Mouse (Mus musculus) brain, embryonic 14.5 days (tissue): Measurements from ENCODE around the gene Sema4f. TPM values are rescaled to one million over a fixed set of nuclear protein-coding genes. Genes with fewer than 3 reads are reported as not detected.

Experiments used
- DNase-seq: peaks from one replicate; pipeline ENCODE4 v3.0.0-alpha.2; 2011; ENCODE audit warnings: low read depth
- CTCF ChIP-seq: fragments of 200-500 bp; IDR thresholded peaks from 2 replicates; pipeline ENCODE4 v1.5.1; 2012; ENCODE audit warnings: inconsistent platforms, mild to moderate bottlenecking, moderate library complexity, borderline replicate concordance; ENCODE audit not compliant: insufficient read depth, insufficient read length; ENCODE audit errors: extremely low read depth
- POLR2A ChIP-seq: fragments of 200-500 bp; IDR thresholded peaks from 2 replicates; pipeline ENCODE4 v1.6.1; 2012; ENCODE audit warnings: mild to moderate bottlenecking, inconsistent platforms, borderline replicate concordance; ENCODE audit not compliant: poor library complexity, insufficient read depth, insufficient read length, severe bottlenecking; ENCODE audit errors: extremely low read depth
- polyA plus RNA-seq: library from polyadenylated mRNA; depleted of rRNA; stranded (reverse); fragments of >200 nt; gene quantifications from 2 replicates; pipeline ENCODE4 v1.2.3, GENCODE M21; 2012; rRNA removed

Sema4f gene
- 21.3 and 23.9 TPM in 2 replicates for polyA plus RNA-seq

- no peak for TF ChIP-seq CTCF
- TF ChIP-seq POLR2A = peak; percentile 73; the same call in 1 of the 2 replicates
- DNase-seq = peak; percentile 95
These were observed at the start of gene Sema4f for GRCm38 (mm10) chr6:82939167-82939912. Gene Sema4f, minus strand, starts transcription at chr6:82939769.

GRCm38 (mm10) chr6:82987411-82987971 lies 47.9 kb upstream of the Sema4f start:
- peak; percentile 32 for DNase-seq
- no peak for TF ChIP-seq POLR2A
- no peak for TF ChIP-seq CTCF

GRCm38 (mm10) chr6:82971031-82971430 lies 31.5 kb upstream of the Sema4f start:
- TF ChIP-seq POLR2A (no peak), CTCF (peak; percentile 81)
- peak; percentile 83 for DNase-seq

- DNase-seq = no peak
- no peak for TF ChIP-seq POLR2A
- no peak for TF ChIP-seq CTCF
These were observed 29.9 kb upstream of the Sema4f start for GRCm38 (mm10) chr6:82969249-82970084.

GRCm38 (mm10) chr6:82961664-82962063 lies 22.1 kb upstream of the Sema4f start:
- no peak for TF ChIP-seq POLR2A
- TF ChIP-seq CTCF = no peak
- DNase-seq = no peak

GRCm38 (mm10) chr6:82956553-82957251 lies 17.1 kb upstream of the Sema4f start:
- peak; percentile 46 for DNase-seq
- no peak for TF ChIP-seq POLR2A
- no peak for TF ChIP-seq CTCF

GRCm38 (mm10) chr6:82946651-82947050 lies 7.1 kb upstream of the Sema4f start, which contains the start of gene M1ap:
Gene M1ap, plus strand, starts transcription at chr6:82946902.
- TF ChIP-seq POLR2A (no peak), CTCF (no peak)
- no peak for DNase-seq

- peak; percentile 32 for DNase-seq
- no peak for TF ChIP-seq POLR2A
- TF ChIP-seq CTCF = peak; percentile 57
These were observed 6.2 kb upstream of the Sema4f start for GRCm38 (mm10) chr6:82945750-82946149.

GRCm38 (mm10) chr6:82940765-82941164 lies 1.2 kb upstream of the Sema4f start:
- TF ChIP-seq CTCF (no peak), POLR2A (no peak)

GRCm38 (mm10) chr6:82934616-82935230 lies 4.8 kb downstream of the Sema4f start:
- TF ChIP-seq POLR2A = no peak
- no peak for TF ChIP-seq CTCF

More at GRCm38 (mm10) chr6:82940765-82941164, 1.2 kb upstream of the Sema4f start:
- no peak for DNase-seq

GRCm38 (mm10) chr6:82927617-82928016 lies 12.0 kb downstream of the Sema4f start:
- TF ChIP-seq CTCF (no peak), POLR2A (no peak)
- no peak for DNase-seq

More at GRCm38 (mm10) chr6:82934616-82935230, 4.8 kb downstream of the Sema4f start:
- no peak for DNase-seq
